Mouse (Mus musculus): ENCODE results near the gene Nkiras1.

- no peak for TF ChIP-seq POLR2A (IDR thresholded peaks at IDR 0.05; ENCODE audit: borderline replicate concordance, low read depth, low read length)
- no peak for TF ChIP-seq CTCF (IDR thresholded peaks at IDR 0.05; ENCODE audit: low read depth, low read length)
These were observed 7.5 kb upstream of the Nkiras1 start for GRCm38 (mm10) chr14:18263427-18263826.
